Mouse (Mus musculus): ENCODE results near the gene Dnaaf1.

GRCm38 (mm10) chr8:119639798-119640197, 64.8 kb downstream of the Dnaaf1 start:
- no peak for TF ChIP-seq GATA1 (IDR thresholded peaks at IDR 0.05; ENCODE audit: low read length)
- no peak for TF ChIP-seq TAL1 (IDR thresholded peaks at IDR 0.05; ENCODE audit: low read length)
